Mouse (Mus musculus) stomach, postnatal 0 days (tissue): ENCODE measurements at regions not wholly inside any gene's neighbourhood (a gene's known extent, or its start where the extent isn't known, plus 50 kb on each side); places are given as distances from the start of the nearest gene placed in this dataset.

Experiments used
- CTCF ChIP-seq: IDR thresholded peaks from 2 replicates; pipeline ENCODE4 v1.5.1; 2016; ENCODE audit warnings: antibody characterized with exemption, low read depth, mild to moderate bottlenecking, moderate library complexity
- EP300 ChIP-seq: optimal IDR thresholded peaks from 2 replicates; pipeline ENCODE3; 2016; ENCODE audit warnings: antibody characterized with exemption

- TF ChIP-seq CTCF (no peak), EP300 (no peak)
Measured at GRCm38 (mm10) chr11:64139483-64139882, 60.2 kb upstream of the Cox10 start.
